Mouse (Mus musculus): ENCODE measurements around the gene Eef1g. TPM values are rescaled to one million over a fixed set of nuclear protein-coding genes. Genes with fewer than 3 reads are reported as not detected.
"Not testable (repeated sequence)": the region's sequence is repeated elsewhere in the genome, so short reads cannot be mapped to it uniquely, and the experiment has no call there.

Eef1g gene
- polyA plus RNA-seq, 1 experiment from 2014 or later = 352 TPM

GRCm38 (mm10) chr19:8999223-8999622, 32.4 kb downstream of the Eef1g start:
- ATAC-seq (ENCODE audit: low FRiP score) = no peak
- Histone ChIP-seq H3K4me1 (no peaks in the 10 kb centered on the region), H3K9me3 (replicated peaks) (no peaks in the 10 kb centered on the region), H3K27me3 (no peaks in the 10 kb centered on the region), H3K36me3 (no peaks in the 10 kb centered on the region; the same call in 1 of the 2 replicates), H3K27ac (no peak overlapping the region), H3K4me3 (no peak overlapping the region), H3K9ac (no peak overlapping the region), H3K4me2 (replicated peaks) (no peak overlapping the region)
- WGBS = 89% methylated on average over 4 of the region's 4 CpGs

- H3K4me3 ChIP-seq; H3K9me3 ChIP-seq (replicated peaks); ATAC-seq (ENCODE audit: low FRiP score); H3K4me1 ChIP-seq; H3K4me2 ChIP-seq (replicated peaks); H3K9ac ChIP-seq; H3K27me3 ChIP-seq; H3K36me3 ChIP-seq; H3K27ac ChIP-seq: not testable (repeated sequence)
- 96% methylated on average over 2 of the region's 2 CpGs for WGBS
These were observed 40.1 kb downstream of the Eef1g start for GRCm38 (mm10) chr19:9006915-9007314.

- WGBS = 93% methylated on average over 3 of the region's 3 CpGs
- H3K4me3 ChIP-seq = no peak overlapping the region
- ATAC-seq (ENCODE audit: low FRiP score) = no peak
These were observed 52.5 kb downstream of the Eef1g start for GRCm38 (mm10) chr19:9019298-9019697.

GRCm38 (mm10) chr19:9023021-9023778, 56.4 kb downstream of the Eef1g start:
- Histone ChIP-seq H3K4me3 (no peak overlapping the region), H3K9ac (no peak overlapping the region), H3K9me3 (replicated peaks) (no peaks in the 10 kb centered on the region), H3K4me1 (peaks cover 3% of the 10 kb centered on the region; the same call in 1 of the 2 replicates), H3K27me3 (no peaks in the 10 kb centered on the region), H3K36me3 (no peaks in the 10 kb centered on the region), H3K4me2 (replicated peaks) (no peak overlapping the region), H3K27ac (no peak overlapping the region; the same call in 1 of the 2 replicates)
- WGBS = 57% methylated on average over 11 of the region's 11 CpGs
- ATAC-seq (ENCODE audit: low FRiP score) = no peak

More at GRCm38 (mm10) chr19:9019298-9019697, 52.5 kb downstream of the Eef1g start:
- H3K9me3 ChIP-seq (replicated peaks) = no peaks in the 10 kb centered on the region
- no peaks in the 10 kb centered on the region for H3K36me3 ChIP-seq
- H3K4me2 ChIP-seq (replicated peaks) = no peak overlapping the region
- H3K27me3 ChIP-seq = no peaks in the 10 kb centered on the region
- H3K27ac ChIP-seq = no peak overlapping the region
- no peaks in the 10 kb centered on the region for H3K4me1 ChIP-seq
- no peak overlapping the region for H3K9ac ChIP-seq

- H3K4me1 ChIP-seq = peaks cover 3% of the 10 kb centered on the region; the same call in 1 of the 2 replicates
- no peak overlapping the region for H3K4me3 ChIP-seq
- no peaks in the 10 kb centered on the region for H3K36me3 ChIP-seq
- 93% methylated on average over 5 of the region's 5 CpGs for WGBS
- no peak overlapping the region for H3K27ac ChIP-seq
- no peak overlapping the region for H3K9ac ChIP-seq
- ATAC-seq (ENCODE audit: low FRiP score) = no peak
- H3K27me3 ChIP-seq = no peaks in the 10 kb centered on the region
- no peaks in the 10 kb centered on the region for H3K9me3 ChIP-seq (replicated peaks)
- no peak overlapping the region for H3K4me2 ChIP-seq (replicated peaks)
These were observed 58.9 kb downstream of the Eef1g start for GRCm38 (mm10) chr19:9025562-9026257.

GRCm38 (mm10) chr19:9026634-9027033, 59.8 kb downstream of the Eef1g start:
- H3K36me3 ChIP-seq = no peaks in the 10 kb centered on the region
- H3K4me3 ChIP-seq = no peak overlapping the region
- H3K27ac ChIP-seq = no peak overlapping the region
- no peak overlapping the region for H3K4me2 ChIP-seq (replicated peaks)
- no peaks in the 10 kb centered on the region for H3K27me3 ChIP-seq
- 89% methylated on average over 4 of the region's 4 CpGs for WGBS
- H3K9me3 ChIP-seq (replicated peaks) = no peaks in the 10 kb centered on the region
- H3K4me1 ChIP-seq = peaks cover 3% of the 10 kb centered on the region; the same call in 1 of the 2 replicates
- no peak overlapping the region for H3K9ac ChIP-seq
- ATAC-seq (ENCODE audit: low FRiP score) = peak; percentile 50

GRCm38 (mm10) chr19:9027795-9028194, 61.0 kb downstream of the Eef1g start:
- no peak overlapping the region for H3K4me2 ChIP-seq (replicated peaks)
- 24% methylated on average over 5 of the region's 5 CpGs for WGBS
- H3K27me3 ChIP-seq = no peaks in the 10 kb centered on the region
- no peak overlapping the region for H3K4me3 ChIP-seq
- no peak overlapping the region for H3K27ac ChIP-seq
- no peak overlapping the region for H3K9ac ChIP-seq
- peaks cover 3% of the 10 kb centered on the region; the same call in 1 of the 2 replicates for H3K4me1 ChIP-seq
- ATAC-seq (ENCODE audit: low FRiP score) = no peak
- no peaks in the 10 kb centered on the region for H3K9me3 ChIP-seq (replicated peaks)
- H3K36me3 ChIP-seq = no peaks in the 10 kb centered on the region

Other genes with a start within 250 kb of the Eef1g start
- gene Slc3a2, start 243.7 kb upstream of the Eef1g start, polyA plus RNA-seq (2016; fragmentation: Nextera tagmentation; extraction: Ambion mirVana) = 126 and 127 TPM in 2 replicates
- 72.6 and 73.3 TPM in 2 replicates for gene Wdr74, start 231.2 kb upstream of the Eef1g start, polyA plus RNA-seq (2016; fragmentation: Nextera tagmentation; extraction: Ambion mirVana)
- gene 1700092M07Rik, start 226.3 kb upstream of the Eef1g start, polyA plus RNA-seq (2016; fragmentation: Nextera tagmentation; extraction: Ambion mirVana) = 2.4 and 4.5 TPM in 2 replicates
- gene Stx5a, start 225.6 kb upstream of the Eef1g start, polyA plus RNA-seq (2016; fragmentation: Nextera tagmentation; extraction: Ambion mirVana) = 128 and 132 TPM in 2 replicates
- gene Nxf1, start 210.0 kb upstream of the Eef1g start, polyA plus RNA-seq (2016; fragmentation: Nextera tagmentation; extraction: Ambion mirVana) = 190 and 196 TPM in 2 replicates
- 189 and 213 TPM in 2 replicates for gene Tmem223, start 196.0 kb upstream of the Eef1g start, polyA plus RNA-seq (2016; fragmentation: Nextera tagmentation; extraction: Ambion mirVana)
- 36.9 and 39.7 TPM in 2 replicates for gene Tmem179b, start 192.6 kb upstream of the Eef1g start, polyA plus RNA-seq (2016; fragmentation: Nextera tagmentation; extraction: Ambion mirVana)
- gene Taf6l, start 180.6 kb upstream of the Eef1g start, polyA plus RNA-seq (2016; fragmentation: Nextera tagmentation; extraction: Ambion mirVana) = 31.8 and 32.4 TPM in 2 replicates
- 146 and 149 TPM in 2 replicates for gene Polr2g, start 168.5 kb upstream of the Eef1g start, polyA plus RNA-seq (2016; fragmentation: Nextera tagmentation; extraction: Ambion mirVana)
- gene Zbtb3, start 164.5 kb upstream of the Eef1g start, polyA plus RNA-seq (2016; fragmentation: Nextera tagmentation; extraction: Ambion mirVana) = 6.5 and 7.4 TPM in 2 replicates
- gene Ttc9c, start 147.7 kb upstream of the Eef1g start, polyA plus RNA-seq (2016; fragmentation: Nextera tagmentation; extraction: Ambion mirVana) = 55.6 and 61.4 TPM in 2 replicates
- 6.2 and 6.8 TPM in 2 replicates for gene Hnrnpul2, start 147.0 kb upstream of the Eef1g start, polyA plus RNA-seq (2016; fragmentation: Nextera tagmentation; extraction: Ambion mirVana)
- gene AC129217.1, start 137.3 kb upstream of the Eef1g start, polyA plus RNA-seq (2016; fragmentation: Nextera tagmentation; extraction: Ambion mirVana) = not detected in 2 replicates
- gene Bscl2, start 129.6 kb upstream of the Eef1g start, polyA plus RNA-seq (2016; fragmentation: Nextera tagmentation; extraction: Ambion mirVana) = 65.8 and 66.1 TPM in 2 replicates
- 171 and 176 TPM in 2 replicates for gene Gng3, start 127.8 kb upstream of the Eef1g start, polyA plus RNA-seq (2016; fragmentation: Nextera tagmentation; extraction: Ambion mirVana)
- 0.49 and 0.82 TPM in 2 replicates for gene Lrrn4cl, start 116.3 kb upstream of the Eef1g start, polyA plus RNA-seq (2016; fragmentation: Nextera tagmentation; extraction: Ambion mirVana)
- 166 and 175 TPM in 2 replicates for gene Ubxn1, start 95.5 kb upstream of the Eef1g start, polyA plus RNA-seq (2016; fragmentation: Nextera tagmentation; extraction: Ambion mirVana)
- 62.1 and 64.7 TPM in 2 replicates for gene Uqcc3, start 86.1 kb upstream of the Eef1g start, polyA plus RNA-seq (2016; fragmentation: Nextera tagmentation; extraction: Ambion mirVana)
- gene Lbhd1, start 83.3 kb upstream of the Eef1g start, polyA plus RNA-seq (2016; fragmentation: Nextera tagmentation; extraction: Ambion mirVana) = 69.0 and 69.5 TPM in 2 replicates
- not detected in 2 replicates for gene Gm49403, start 83.1 kb upstream of the Eef1g start, polyA plus RNA-seq (2016; fragmentation: Nextera tagmentation; extraction: Ambion mirVana)
- gene 1810009A15Rik, start 78.2 kb upstream of the Eef1g start, polyA plus RNA-seq (2016; fragmentation: Nextera tagmentation; extraction: Ambion mirVana) = 74.3 and 87.4 TPM in 2 replicates
- not detected in 2 replicates for gene Gm49416, start 78.1 kb upstream of the Eef1g start, polyA plus RNA-seq (2016; fragmentation: Nextera tagmentation; extraction: Ambion mirVana)
- gene Ints5, start 74.0 kb upstream of the Eef1g start, polyA plus RNA-seq (2016; fragmentation: Nextera tagmentation; extraction: Ambion mirVana) = 43.4 and 45.2 TPM in 2 replicates
- gene Ganab, start 69.0 kb upstream of the Eef1g start, polyA plus RNA-seq (2016; fragmentation: Nextera tagmentation; extraction: Ambion mirVana) = 114 and 118 TPM in 2 replicates
- 79.6 and 82.8 TPM in 2 replicates for gene B3gat3, start 46.7 kb upstream of the Eef1g start, polyA plus RNA-seq (2016; fragmentation: Nextera tagmentation; extraction: Ambion mirVana)
- gene Rom1, start 37.7 kb upstream of the Eef1g start, polyA plus RNA-seq (2016; fragmentation: Nextera tagmentation; extraction: Ambion mirVana) = 1.8 and 3.2 TPM in 2 replicates
- gene Eml3, start 37.5 kb upstream of the Eef1g start, polyA plus RNA-seq (2016; fragmentation: Nextera tagmentation; extraction: Ambion mirVana) = 17.0 and 17.1 TPM in 2 replicates
- gene Mta2, start 25.2 kb upstream of the Eef1g start, polyA plus RNA-seq (2016; fragmentation: Nextera tagmentation; extraction: Ambion mirVana) = 174 and 185 TPM in 2 replicates
- 32.3 and 35.7 TPM in 2 replicates for gene Tut1, start 13.2 kb upstream of the Eef1g start, polyA plus RNA-seq (2016; fragmentation: Nextera tagmentation; extraction: Ambion mirVana)
- gene Ahnak, start 22.2 kb downstream of the Eef1g start, polyA plus RNA-seq (2016; fragmentation: Nextera tagmentation; extraction: Ambion mirVana) = 12.7 and 15.4 TPM in 2 replicates
- gene Scgb1a1, start 120.9 kb downstream of the Eef1g start, polyA plus RNA-seq (2016; fragmentation: Nextera tagmentation; extraction: Ambion mirVana) = not detected in 2 replicates
- gene Asrgl1, start 168.6 kb downstream of the Eef1g start, polyA plus RNA-seq (2016; fragmentation: Nextera tagmentation; extraction: Ambion mirVana) = 16.8 and 18.0 TPM in 2 replicates

Measured in hindbrain, embryonic 12.5 days (tissue).